Mouse (Mus musculus) G1E (cell line): ENCODE data around the gene Qrich1.

ENCODE experiments used
- CTCF ChIP-seq: IDR thresholded peaks from 2 replicates; pipeline ENCODE4 v1.5.1; 2012; ENCODE audit warnings: low read depth, low read length, inconsistent platforms, mixed read lengths
- GATA1 ChIP-seq: IDR thresholded peaks from 2 replicates; pipeline ENCODE4 v1.6.1; 2012; ENCODE audit warnings: borderline replicate concordance, low read length, inconsistent platforms, mixed read lengths
- POLR2AphosphoS5 ChIP-seq: IDR thresholded peaks from 2 replicates; pipeline ENCODE4 v1.6.1; 2012; ENCODE audit warnings: low read depth, low read length, inconsistent platforms; ENCODE audit not compliant: insufficient replicate concordance
- TAL1 ChIP-seq: conservative IDR thresholded peaks from 2 replicates; pipeline ENCODE4 v1.6.1; 2012; ENCODE audit warnings: low read depth, low read length, inconsistent platforms, mixed read lengths

- TF ChIP-seq TAL1 (no peak), POLR2AphosphoS5 (no peak), CTCF (no peak), GATA1 (no peak)
These were observed 21.7 kb upstream of the Qrich1 start for GRCm38 (mm10) chr9:108494905-108495304.
